Mouse (Mus musculus) liver, embryonic 14.5 days (tissue): ENCODE measurements around the gene Nkain2.

ENCODE experiments used
- CTCF ChIP-seq: IDR thresholded peaks from 2 replicates; pipeline ENCODE4 v1.5.1; 2016; ENCODE audit warnings: antibody characterized with exemption, low read depth, control low read depth
- EP300 ChIP-seq: IDR thresholded peaks from 2 replicates; pipeline ENCODE4 v1.6.1; 2016; ENCODE audit warnings: antibody characterized with exemption, low read depth

GRCm38 (mm10) chr10:31868275-31868674 lies 1022.0 kb downstream of the Nkain2 start:
- TF ChIP-seq CTCF (no peak), EP300 (no peak)
